Comparison of ENCODE assay signal across 11 mouse cellular contexts in genomic region chr3:87854795-87855568, GRCm38 (mm10). TPM values are rescaled to one million over a fixed set of nuclear protein-coding genes. Genes with fewer than 3 reads are reported as not detected.
A peak's percentile ranks its signal among the peaks of the same experiment; 100 is the strongest.
DNase-seq lines count a peak whose midpoint lies in the region; ATAC-seq and TF ChIP-seq lines count a peak whose summit lies in the region.
"Had no signal": no experiment of that assay in that cellular context is flagged by ENCODE, and none has a peak within 500 bp of the region (broad histone marks: within the 10 kb centered on the region; RNA-seq: fewer than 3 reads in every experiment).

No protein-coding gene starts in this region.

- H3K27ac ChIP-seq in heart, embryonic 11.5 days (ENCODE audit: low read depth, low read length): no peak overlapping the region
- no peak overlapping the region for H3K27ac ChIP-seq in kidney, embryonic 14.5 days (ENCODE audit: low read depth, low read length)
- peak overlapping the region; percentile 4; the same call in 1 of the 2 replicates for H3K27ac ChIP-seq in small intestine, adult 2 months (ENCODE audit: insufficient read depth, low read depth, low read length)
- H3K27ac ChIP-seq: hindbrain, embryonic 15.5 days; liver, embryonic 14.5 days had no signal

- TF ChIP-seq POLR2A in small intestine, adult 2 months (IDR thresholded peaks at IDR 0.05; ENCODE audit: low read depth, low read length): no peak

- no peak overlapping the region for H3K4me3 ChIP-seq in heart, embryonic 11.5 days (ENCODE audit: low read depth, low read length)
- H3K4me3 ChIP-seq in kidney, embryonic 14.5 days (ENCODE audit: low read length): no peak overlapping the region
- no peak overlapping the region for H3K4me3 ChIP-seq in small intestine, adult 2 months (ENCODE audit: low read depth, low read length)
- H3K4me3 ChIP-seq: hindbrain, embryonic 15.5 days had no signal

- H3K36me3 ChIP-seq in heart, embryonic 11.5 days (ENCODE audit: control insufficient read depth, insufficient read depth, low read length): peaks cover 14% of the 10 kb centered on the region
- peaks cover 31% of the 10 kb centered on the region for H3K36me3 ChIP-seq in kidney, embryonic 14.5 days (ENCODE audit: control insufficient read depth, insufficient read depth, low read length)
- H3K36me3 ChIP-seq in small intestine, adult 2 months (ENCODE audit: control insufficient read depth, insufficient read depth, low read length): peaks cover 24% of the 10 kb centered on the region

- H3K27me3 ChIP-seq in heart, embryonic 11.5 days (ENCODE audit: control insufficient read depth, insufficient read depth, low read length): no peaks in the 10 kb centered on the region
- H3K27me3 ChIP-seq in kidney, embryonic 14.5 days (ENCODE audit: control insufficient read depth, insufficient read depth, low read length): no peaks in the 10 kb centered on the region
- no peaks in the 10 kb centered on the region for H3K27me3 ChIP-seq in small intestine, adult 2 months (ENCODE audit: control insufficient read depth, insufficient read depth, low read length)
- H3K27me3 ChIP-seq: CH12.LX; hindbrain, embryonic 15.5 days had no signal

- no peak for ATAC-seq in heart, embryonic 11.5 days (replicated peaks; ENCODE audit: insufficient number of reproducible peaks, low FRiP score, low TSS enrichment)
- ATAC-seq in kidney, embryonic 14.5 days (ENCODE audit: low FRiP score, low TSS enrichment): 0 out of 2 replicates have a peak, but pooled peaks have one; percentile 29

- TF ChIP-seq CTCF in small intestine, adult 2 months (IDR thresholded peaks at IDR 0.05; ENCODE audit: extremely low read depth, insufficient read length, insufficient replicate concordance, low read depth, low read length): no peak

- peak; percentile 93 for DNase-seq in heart, adult 11 months
- DNase-seq in ovary, adult 18-20 months (ENCODE audit: low spot score): peak; percentile 57
- DNase-seq in ovary, postnatal 10 days (ENCODE audit: low spot score): no peak
- DNase-seq in thymus, postnatal 4 days: no peak
- no peak for DNase-seq in thymus, postnatal 25 days

- 61% methylated on average over 7 of the region's 7 CpGs for WGBS in heart, embryonic 11.5 days (ENCODE audit: insufficient replicate concordance)
- 50% methylated on average over 7 of the region's 7 CpGs for WGBS in kidney, embryonic 14.5 days
- 39% methylated on average over 7 of the region's 7 CpGs for WGBS in small intestine, adult 2 months

- H3K9me3 ChIP-seq in heart, embryonic 11.5 days (replicated peaks; ENCODE audit: control insufficient read depth, low read length): no peaks in the 10 kb centered on the region
- H3K9me3 ChIP-seq in kidney, embryonic 14.5 days (ENCODE audit: control insufficient read depth, low read length): no peaks in the 10 kb centered on the region
- H3K9me3 ChIP-seq: hindbrain, embryonic 15.5 days had no signal

- no peaks in the 10 kb centered on the region for H3K4me1 ChIP-seq in heart, embryonic 11.5 days (ENCODE audit: control insufficient read depth, insufficient read depth, low read length)
- no peaks in the 10 kb centered on the region for H3K4me1 ChIP-seq in kidney, embryonic 14.5 days (ENCODE audit: control insufficient read depth, insufficient read depth, low read length)
- no peaks in the 10 kb centered on the region for H3K4me1 ChIP-seq in small intestine, adult 2 months (ENCODE audit: control insufficient read depth, insufficient read depth, insufficient read length, low read length)

- H3K4me2 ChIP-seq in heart, embryonic 11.5 days: no peak overlapping the region
- H3K4me2 ChIP-seq in kidney, embryonic 14.5 days (replicated peaks; ENCODE audit: low read depth, low read length): no peak overlapping the region
- H3K4me2 ChIP-seq: hindbrain, embryonic 15.5 days had no signal

- H3K9ac ChIP-seq in heart, embryonic 11.5 days (ENCODE audit: low read depth, low read length): no peak overlapping the region
- no peak overlapping the region for H3K9ac ChIP-seq in kidney, embryonic 14.5 days (ENCODE audit: low read depth, low read length)
- H3K9ac ChIP-seq: hindbrain, embryonic 15.5 days; liver, embryonic 14.5 days had no signal

RNA-seq across cellular contexts. Expression of gene Sh2d2a, which starts 8.4 kb away (rescaled TPM):
- 0.17 TPM in 1 of 2 replicates, not detected in the other for polyA plus RNA-seq in heart, embryonic 11.5 days (2014; fragmentation: Nextera tagmentation; extraction: Ambion mirVana)
- 0.22 TPM in 1 of 2 replicates, not detected in the other for polyA plus RNA-seq in kidney, embryonic 14.5 days (2014; fragmentation: Nextera tagmentation; extraction: Ambion mirVana)
- 3.0 and 5.9 TPM in 2 replicates for polyA plus RNA-seq in small intestine, adult 2 months (2012; rRNA removed)

RNA-seq across cellular contexts. Expression of gene Prcc, which starts 30.4 kb away (rescaled TPM):
- 14.1 and 14.5 TPM in 2 replicates for polyA plus RNA-seq in heart, embryonic 11.5 days (2014; fragmentation: Nextera tagmentation; extraction: Ambion mirVana)
- polyA plus RNA-seq in kidney, embryonic 14.5 days (2014; fragmentation: Nextera tagmentation; extraction: Ambion mirVana): 15.6 and 16.6 TPM in 2 replicates
- polyA plus RNA-seq in small intestine, adult 2 months (2012; rRNA removed): 13.4 and 27.1 TPM in 2 replicates

RNA-seq across cellular contexts. Expression of gene Pear1, which starts 30.9 kb away (rescaled TPM):
- polyA plus RNA-seq in heart, embryonic 11.5 days (2014; fragmentation: Nextera tagmentation; extraction: Ambion mirVana): 12.1 and 13.5 TPM in 2 replicates
- 25.3 and 41.0 TPM in 2 replicates for polyA plus RNA-seq in kidney, embryonic 14.5 days (2014; fragmentation: Nextera tagmentation; extraction: Ambion mirVana)
- 13.0 and 20.1 TPM in 2 replicates for polyA plus RNA-seq in small intestine, adult 2 months (2012; rRNA removed)

RNA-seq across cellular contexts. Expression of gene Hdgf, which starts 51.1 kb away (rescaled TPM):
- 172 and 179 TPM in 2 replicates for polyA plus RNA-seq in heart, embryonic 11.5 days (2014; fragmentation: Nextera tagmentation; extraction: Ambion mirVana)
- polyA plus RNA-seq in kidney, embryonic 14.5 days (2014; fragmentation: Nextera tagmentation; extraction: Ambion mirVana): 231 and 254 TPM in 2 replicates
- polyA plus RNA-seq in small intestine, adult 2 months (2012; rRNA removed): 20.0 and 44.5 TPM in 2 replicates

RNA-seq across cellular contexts. Expression of gene Insrr, which starts 58.2 kb away (rescaled TPM):
- polyA plus RNA-seq in heart, embryonic 11.5 days (2014; fragmentation: Nextera tagmentation; extraction: Ambion mirVana): 0.03 and 0.23 TPM in 2 replicates
- polyA plus RNA-seq in kidney, embryonic 14.5 days (2014; fragmentation: Nextera tagmentation; extraction: Ambion mirVana): 0.95 and 0.97 TPM in 2 replicates
- polyA plus RNA-seq in small intestine, adult 2 months (2012; rRNA removed): 1.3 and 2.6 TPM in 2 replicates

Comparison
In these comparisons a context has a peak if more than half of its experiments do, and no peak if none do; other contexts are left out.
1. DNase-seq: peak in heart, adult 11 months (single experiment) and ovary, adult 18-20 months (single experiment); none in ovary, postnatal 10 days (single experiment), thymus, postnatal 4 days (single experiment) and thymus, postnatal 25 days (single experiment).